Mouse (Mus musculus): ENCODE measurements around the gene Ndufc2. TPM values are rescaled to one million over a fixed set of nuclear protein-coding genes. Genes with fewer than 3 reads are reported as not detected.

Ndufc2 gene
- polyA plus RNA-seq, 1 experiment from 2014 or later: 469 TPM

Other genes with a start within 250 kb of the Ndufc2 start
- gene Usp35, start 68.0 kb upstream of the Ndufc2 start, polyA plus RNA-seq (2015; fragmentation: Nextera tagmentation; extraction: Ambion mirVana): 0.96 TPM in 2 replicates
- gene Kctd21, start 67.7 kb upstream of the Ndufc2 start, polyA plus RNA-seq (2015; fragmentation: Nextera tagmentation; extraction: Ambion mirVana): 3.4 and 3.7 TPM in 2 replicates
- 29.1 and 33.7 TPM in 2 replicates for gene Alg8, start 28.4 kb upstream of the Ndufc2 start, polyA plus RNA-seq (2015; fragmentation: Nextera tagmentation; extraction: Ambion mirVana)
- gene Thrsp, start 17.7 kb downstream of the Ndufc2 start, polyA plus RNA-seq (2015; fragmentation: Nextera tagmentation; extraction: Ambion mirVana): 0.42 and 1.0 TPM in 2 replicates
- gene Kctd14, start 51.3 kb downstream of the Ndufc2 start, polyA plus RNA-seq (2015; fragmentation: Nextera tagmentation; extraction: Ambion mirVana): 1.4 TPM in 2 replicates
- gene Ints4, start 81.0 kb downstream of the Ndufc2 start, polyA plus RNA-seq (2015; fragmentation: Nextera tagmentation; extraction: Ambion mirVana): 30.1 and 32.4 TPM in 2 replicates
- gene Aamdc, start 179.5 kb downstream of the Ndufc2 start, polyA plus RNA-seq (2015; fragmentation: Nextera tagmentation; extraction: Ambion mirVana): 36.4 and 39.7 TPM in 2 replicates
- gene Rsf1, start 179.9 kb downstream of the Ndufc2 start, polyA plus RNA-seq (2015; fragmentation: Nextera tagmentation; extraction: Ambion mirVana): 11.2 and 14.0 TPM in 2 replicates

Measured in heart, embryonic 13.5 days (tissue).